Mouse (Mus musculus) cortical plate, adult 2 months (tissue): Measurements from ENCODE around the gene Llgl1.

Experiments used
- CTCF ChIP-seq: fragments of 200-500 bp; IDR thresholded peaks from 2 replicates; pipeline ENCODE4 v1.5.1; 2011; ENCODE audit warnings: mild to moderate bottlenecking, control low read depth, low read length; ENCODE audit not compliant: insufficient read depth; ENCODE audit errors: extremely low read depth
- POLR2A ChIP-seq: fragments of 200-500 bp; IDR thresholded peaks from 2 replicates; pipeline ENCODE4 v1.6.1; 2011; ENCODE audit warnings: mild to moderate bottlenecking, low read length, control low read depth; ENCODE audit not compliant: insufficient read depth; ENCODE audit errors: extremely low read depth

GRCm38 (mm10) chr11:60704023-60704880 is 4.7 kb downstream of the Llgl1 start:
- no peak for TF ChIP-seq POLR2A
- TF ChIP-seq CTCF: no peak
